Mouse (Mus musculus) lung, adult 2 months (tissue): ENCODE results near the gene Alk. TPM values are rescaled to one million over a fixed set of nuclear protein-coding genes. Genes with fewer than 3 reads are reported as not detected.

Experiments used
- DNase-seq: peaks from one replicate; pipeline ENCODE4 v3.0.0; 2022
- H3K4me1 ChIP-seq: fragments of 200-500 bp; 2 replicates; pipeline ENCODE4 v1.6.1; 2011; ENCODE audit warnings: low read length; ENCODE audit not compliant: control insufficient read depth, insufficient read depth
- H3K4me3 ChIP-seq: fragments of 200-500 bp; replicated peaks from 2 replicates; pipeline ENCODE3; 2011; ENCODE audit warnings: low read depth, mild to moderate bottlenecking, control low read depth, low read length; ENCODE audit errors: extremely low read depth
- CTCF ChIP-seq: fragments of 200-500 bp; IDR thresholded peaks from 2 replicates; pipeline ENCODE4 v1.5.1; 2011; ENCODE audit warnings: mild to moderate bottlenecking, low read length, control low read depth; ENCODE audit not compliant: insufficient read depth
- POLR2A ChIP-seq: fragments of 200-500 bp; IDR thresholded peaks from 2 replicates; pipeline ENCODE4 v1.6.1; 2011; ENCODE audit warnings: low read depth, mild to moderate bottlenecking, control low read depth, low read length, borderline replicate concordance; ENCODE audit errors: extremely low read depth
- WGBS: fragments of 180-500 bp; shearing (Covaris S2); methylation state at CpG from one replicate; pipeline ENCODE4 v1.1.7; 2018; 5-methylcytosine and 5-hydroxymethylcytosine counted together
- polyA plus RNA-seq: library from polyadenylated mRNA; depleted of rRNA; stranded (reverse); fragments of >200 nt; gene quantifications from 2 replicates; pipeline ENCODE4 v1.2.3, GENCODE M21; 2012

The Alk gene
- polyA plus RNA-seq, 1 experiment, result not detected

DNA sequence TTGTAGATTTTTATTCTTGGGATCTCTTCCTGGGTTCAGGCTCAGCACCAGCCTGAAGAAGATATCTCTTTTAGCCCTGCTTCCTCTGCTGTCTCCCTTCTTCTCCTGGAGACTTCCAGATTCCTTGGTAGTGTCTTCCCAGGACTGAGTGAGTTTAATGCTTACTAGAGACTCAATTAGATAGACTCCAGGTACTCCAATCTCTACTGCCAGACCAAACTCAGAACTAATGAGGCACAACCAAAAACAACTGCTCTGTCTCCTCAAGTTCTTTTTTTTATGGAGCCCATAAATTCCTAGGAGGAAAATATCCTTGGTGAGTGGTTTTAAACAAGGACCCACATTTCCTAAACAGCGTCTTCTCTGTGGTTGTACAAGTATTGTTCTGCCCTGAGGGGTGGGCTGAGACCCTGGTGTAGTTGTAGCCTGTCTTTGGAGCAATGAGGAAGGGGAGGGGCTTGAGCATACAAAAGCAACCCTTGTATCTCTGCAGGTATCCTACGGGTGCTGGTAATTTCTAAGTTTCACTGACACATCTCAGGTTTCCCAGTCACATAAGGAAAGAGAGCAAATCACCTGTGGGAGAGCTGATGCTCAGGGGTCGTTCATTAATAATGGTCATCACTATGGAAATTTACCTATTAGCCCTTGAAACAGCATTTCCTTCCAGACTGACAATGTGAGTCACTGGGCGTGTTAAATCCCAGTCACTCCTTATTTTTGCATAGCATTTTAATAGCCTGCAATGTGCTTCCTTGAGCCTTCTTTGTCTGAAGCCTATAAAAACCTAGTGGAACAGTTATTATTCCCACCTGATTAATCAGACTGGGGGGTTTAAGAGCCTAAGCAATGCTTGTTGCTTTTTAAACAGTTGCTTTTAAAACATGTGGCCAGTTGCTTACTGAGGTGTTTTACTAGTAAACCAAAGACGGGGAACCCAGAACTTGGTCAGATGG, 604.6 kb downstream of the Alk start:
- WGBS, result 73% methylated on average over 5 of the region's 5 CpGs
- TF ChIP-seq CTCF (no peak), POLR2A (no peak)

DNA sequence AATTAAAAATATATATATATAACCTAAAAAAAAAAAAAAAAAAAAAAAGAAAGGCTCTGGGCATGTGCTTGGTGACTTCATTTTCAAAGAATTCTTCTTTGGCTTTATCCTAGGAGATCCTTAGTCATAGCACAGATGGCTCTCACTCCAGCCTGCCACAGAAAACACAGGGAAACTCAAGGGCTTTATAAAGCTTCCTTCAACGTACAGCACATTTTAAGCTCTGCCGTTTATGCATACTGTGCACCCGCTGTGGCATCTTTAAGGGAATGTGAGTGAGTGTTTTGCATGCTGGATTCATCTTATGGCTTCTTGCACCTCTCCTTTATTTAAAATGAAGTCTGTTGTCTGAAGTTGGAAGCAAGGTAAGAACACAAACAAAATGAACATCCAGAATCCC, 606.7 kb downstream of the Alk start:
- no peak for DNase-seq
- WGBS, result 62% methylated on average over 3 of the region's 3 CpGs
- no peak for TF ChIP-seq POLR2A
- no peak for TF ChIP-seq CTCF
- Histone ChIP-seq H3K4me3 (no peak overlapping the region), H3K4me1 (no peaks in the 10 kb centered on the region)

More for the DNA sequence above, 604.6 kb downstream of the Alk start:
- Histone ChIP-seq H3K4me3 (no peak overlapping the region), H3K4me1 (no peaks in the 10 kb centered on the region)
- no peak for DNase-seq

DNA sequence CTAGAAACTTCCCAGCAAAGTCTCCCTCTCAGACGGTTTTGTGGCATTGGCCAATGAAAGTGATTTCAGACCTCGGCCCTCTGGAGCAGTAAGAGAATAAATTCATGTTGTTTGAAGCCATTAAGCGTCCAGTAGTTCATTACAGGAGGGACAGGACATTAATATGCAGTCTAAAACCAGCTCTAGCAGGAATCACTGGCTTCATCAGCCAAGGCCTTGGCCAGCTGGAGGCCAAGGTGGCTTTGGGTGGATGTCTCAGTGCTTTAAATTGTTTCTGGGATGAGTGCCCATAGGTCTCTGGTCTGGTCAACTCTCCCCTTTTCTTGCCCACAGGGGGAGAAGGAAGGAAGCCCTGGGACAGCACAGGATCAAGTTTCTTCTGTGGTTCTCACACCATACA, 608.9 kb downstream of the Alk start:
- no peak overlapping the region for H3K4me3 ChIP-seq
- no peaks in the 10 kb centered on the region for H3K4me1 ChIP-seq
- no peak for TF ChIP-seq CTCF
- no peak for TF ChIP-seq POLR2A
- 76% methylated on average over 3 of the region's 3 CpGs for WGBS
- DNase-seq, result no peak

DNA sequence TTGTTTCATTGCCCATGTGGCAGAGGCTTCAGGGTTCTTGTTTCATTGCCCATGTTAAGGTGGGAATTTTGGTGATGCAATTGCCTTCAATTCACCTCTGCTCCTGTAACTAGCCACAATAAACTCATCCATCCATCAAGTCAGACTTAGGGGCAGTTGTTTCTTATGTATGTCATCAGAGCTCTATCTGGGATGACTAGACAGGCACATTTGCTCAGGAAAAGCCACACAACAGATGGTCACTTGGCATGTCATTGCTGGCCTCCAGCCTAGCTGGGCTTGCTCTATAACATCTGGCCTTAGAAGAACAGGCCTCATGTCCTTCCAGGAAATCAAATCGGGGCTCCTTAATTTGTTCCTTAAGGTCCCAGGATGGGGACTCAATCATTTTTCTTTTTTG, 610.3 kb downstream of the Alk start:
- WGBS, result 66% methylated on average over 1 of the region's 1 CpGs
- DNase-seq, result no peak
- no peak overlapping the region for H3K4me3 ChIP-seq
- no peaks in the 10 kb centered on the region for H3K4me1 ChIP-seq
- TF ChIP-seq CTCF, result no peak
- TF ChIP-seq POLR2A, result no peak

DNA sequence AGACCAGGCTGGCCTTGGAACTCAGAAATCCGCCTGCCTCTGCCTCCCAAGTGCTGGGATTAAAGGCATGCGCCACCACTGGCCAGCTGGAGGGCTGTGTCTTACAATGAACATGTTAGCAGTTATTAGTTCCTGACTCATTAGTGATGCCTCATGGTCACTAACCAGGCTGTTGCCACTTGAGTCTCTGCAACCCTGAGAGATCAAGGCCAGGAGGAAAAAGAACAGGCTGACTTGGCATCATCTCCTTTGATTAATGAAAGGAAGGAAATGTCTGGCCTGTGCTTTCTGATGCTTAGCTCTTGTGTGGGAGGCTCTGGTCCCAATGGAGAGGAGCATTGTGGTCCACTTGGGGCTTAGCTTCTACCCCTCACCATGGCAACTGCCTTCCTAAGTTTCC, 611.4 kb downstream of the Alk start:
- no peak for DNase-seq
- WGBS, result 82% methylated on average over 2 of the region's 2 CpGs
- no peak for TF ChIP-seq POLR2A
- no peak for TF ChIP-seq CTCF
- no peaks in the 10 kb centered on the region for H3K4me1 ChIP-seq
- no peak overlapping the region for H3K4me3 ChIP-seq

DNA sequence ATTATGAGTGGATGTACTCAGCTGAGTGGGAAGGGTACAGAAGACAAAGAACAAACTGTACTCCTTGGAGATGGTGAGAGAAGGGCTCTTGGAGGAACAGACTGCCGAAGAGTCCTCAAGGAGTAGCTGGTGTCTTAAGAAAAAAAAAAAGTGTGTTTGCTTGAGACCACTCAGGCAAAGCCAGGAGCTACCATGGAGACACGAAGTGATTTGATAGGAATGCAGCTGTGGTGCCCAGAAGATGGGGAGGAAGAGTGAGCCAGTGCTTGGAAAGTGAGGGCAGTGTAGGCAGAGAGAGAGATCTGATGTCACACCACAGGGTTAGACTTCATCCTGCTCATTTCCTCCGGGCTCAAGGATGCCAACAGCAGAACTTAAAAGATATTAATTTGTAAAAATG, 613.2 kb downstream of the Alk start:
- TF ChIP-seq CTCF, result no peak
- no peak for TF ChIP-seq POLR2A
- Histone ChIP-seq H3K4me1 (no peaks in the 10 kb centered on the region), H3K4me3 (no peak overlapping the region)
- 59% methylated on average over 3 of the region's 3 CpGs for WGBS
- DNase-seq, result no peak

DNA sequence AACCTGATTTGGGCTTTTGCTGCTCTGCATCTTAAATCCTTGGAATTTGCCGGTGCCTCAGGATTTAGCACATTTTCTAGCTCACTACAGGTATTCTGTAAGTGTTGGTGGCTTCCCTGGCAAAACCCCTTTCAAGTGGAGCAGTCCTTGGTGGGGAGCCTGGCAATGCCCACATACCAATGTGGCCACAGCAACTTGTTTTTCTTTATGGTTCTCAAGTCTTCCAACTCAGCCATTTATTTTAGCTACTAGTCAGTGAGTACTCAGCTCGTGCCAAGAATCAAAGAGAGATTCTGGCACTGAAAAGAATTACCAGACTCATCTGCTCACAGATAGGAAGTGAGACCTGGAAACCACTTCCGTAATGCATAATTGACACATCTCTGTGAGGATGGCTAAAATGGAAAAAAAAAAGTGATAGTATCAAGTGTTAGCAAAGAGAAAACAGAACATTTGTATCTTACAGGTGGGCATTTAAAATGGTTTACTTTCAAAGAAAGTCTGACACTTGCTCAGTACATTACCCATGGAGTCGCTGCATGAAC, 614.2 kb downstream of the Alk start:
- 64% methylated on average over 4 of the region's 4 CpGs for WGBS

DNA sequence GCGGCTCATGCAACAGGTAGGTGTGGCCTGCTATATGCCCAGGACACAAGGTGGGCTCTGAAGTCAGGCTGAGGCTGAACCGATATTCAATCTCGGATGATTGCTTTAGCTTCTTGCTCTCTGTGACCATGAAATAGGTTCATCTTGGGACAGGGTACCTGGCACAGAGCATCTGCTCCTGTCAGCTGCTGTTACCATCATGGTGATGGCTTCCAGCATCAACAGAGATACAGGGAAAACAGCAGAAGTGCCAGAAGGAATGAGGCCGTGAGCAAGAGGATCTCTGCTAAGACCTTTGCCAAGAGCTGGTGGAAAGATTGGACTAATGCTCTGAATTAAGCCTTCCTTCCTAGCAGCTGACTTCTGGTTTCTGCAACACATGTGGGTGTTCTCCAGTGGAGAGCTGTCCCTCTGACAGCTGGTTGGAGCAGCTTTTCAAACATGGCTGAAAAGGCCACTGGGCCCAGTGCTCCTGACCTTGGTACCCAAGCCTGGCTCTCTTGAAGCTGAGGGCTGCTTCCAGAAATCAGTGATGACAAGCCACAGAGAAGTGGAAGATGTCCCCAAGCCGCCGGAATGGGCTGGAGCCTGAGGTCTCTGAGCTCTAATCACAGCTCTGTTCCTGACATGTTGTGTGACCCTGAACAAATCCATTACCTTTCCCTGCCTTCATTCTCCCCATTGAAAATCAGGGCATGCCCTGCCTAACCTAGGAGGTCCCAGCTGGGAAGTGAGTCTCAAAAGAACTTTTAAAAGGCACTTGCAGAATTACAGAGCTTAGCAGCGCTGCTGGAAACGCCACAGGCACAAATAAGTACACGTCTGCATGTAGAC, 615.5 kb downstream of the Alk start:
- no peak for DNase-seq
- Histone ChIP-seq H3K4me3 (no peak overlapping the region), H3K4me1 (no peaks in the 10 kb centered on the region)
- 79% methylated on average over 9 of the region's 9 CpGs for WGBS
- no peak for TF ChIP-seq CTCF
- TF ChIP-seq POLR2A, result no peak

More for the DNA sequence above, 614.2 kb downstream of the Alk start:
- no peak for TF ChIP-seq CTCF
- no peak for TF ChIP-seq POLR2A
- Histone ChIP-seq H3K4me1 (no peaks in the 10 kb centered on the region), H3K4me3 (no peak overlapping the region)
- DNase-seq, result no peak

DNA sequence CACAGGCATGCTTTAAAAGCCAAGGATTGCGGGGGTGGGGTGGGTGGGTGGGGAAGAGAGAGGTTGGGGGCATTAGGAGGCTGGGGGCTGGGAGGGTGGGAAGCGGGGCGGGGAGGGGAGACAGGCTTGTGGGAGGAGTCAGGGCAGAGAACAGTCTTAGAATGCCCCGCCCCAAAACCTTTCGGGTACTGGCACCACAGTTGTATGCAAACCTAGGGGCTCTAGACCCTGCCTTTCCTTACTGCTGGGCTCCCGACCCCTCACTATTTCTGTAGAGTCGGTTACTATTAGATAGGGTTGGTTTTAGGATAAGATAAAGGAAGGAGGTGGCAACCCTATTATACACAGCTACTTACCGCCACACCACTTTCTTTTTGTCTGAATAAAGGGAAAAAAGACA, 617.4 kb downstream of the Alk start:
- TF ChIP-seq CTCF, result no peak
- TF ChIP-seq POLR2A, result no peak
- WGBS, result 50% methylated on average over 8 of the region's 8 CpGs
- no peak overlapping the region for H3K4me3 ChIP-seq
- H3K4me1 ChIP-seq, result no peaks in the 10 kb centered on the region
- DNase-seq, result no peak
